Mouse (Mus musculus): ENCODE measurements around the gene Fam181a. TPM values are rescaled to one million over a fixed set of nuclear protein-coding genes. Genes with fewer than 3 reads are reported as not detected.

Fam181a gene
- 0.13 TPM in 1 of 2 replicates, not detected in the other for polyA plus RNA-seq (2014; fragmentation: Nextera tagmentation; extraction: Ambion mirVana)

- DNase-seq (no peak), ATAC-seq (ENCODE audit: insufficient read depth) (no peak)
- Histone ChIP-seq H3K9me3 (ENCODE audit: low read depth, low read length) (no peaks in the 10 kb centered on the region), H3K4me1 (ENCODE audit: insufficient read depth) (no peaks in the 10 kb centered on the region), H3K4me3 (ENCODE audit: low read depth, low read length) (no peak within 1 kb of the TSS), H3K9ac (no peak within 1 kb of the TSS), H3K27ac (ENCODE audit: low read depth) (no peak within 1 kb of the TSS), H3K4me2 (no peak within 1 kb of the TSS), H3K27me3 (ENCODE audit: insufficient read depth, low read length) (peaks cover 4% of the 10 kb centered on the region; the same call in 1 of the 2 replicates), H3K36me3 (ENCODE audit: insufficient read depth) (no peaks in the 10 kb centered on the region)
- no peak for TF ChIP-seq CTCF (IDR thresholded peaks at IDR 0.05; ENCODE audit: low read depth)
- WGBS = 72% methylated on average over 2 of the region's 2 CpGs
Measured at GRCm38 (mm10) chr12:103310744-103311267, at the start of gene Fam181a. Gene Fam181a (plus strand): TSS chr12:103310975.

GRCm38 (mm10) chr12:103262017-103262865, 48.5 kb upstream of the Fam181a start:
- Histone ChIP-seq H3K27ac (ENCODE audit: low read depth) (no peak overlapping the region), H3K27me3 (ENCODE audit: insufficient read depth, low read length) (no peaks in the 10 kb centered on the region), H3K4me3 (ENCODE audit: low read depth, low read length) (no peak overlapping the region), H3K36me3 (ENCODE audit: insufficient read depth) (no peaks in the 10 kb centered on the region), H3K4me1 (ENCODE audit: insufficient read depth) (no peaks in the 10 kb centered on the region), H3K9me3 (ENCODE audit: low read depth, low read length) (no peaks in the 10 kb centered on the region), H3K4me2 (no peak overlapping the region), H3K9ac (no peak overlapping the region)
- DNase-seq = no peak
- no peak for ATAC-seq (ENCODE audit: insufficient read depth)
- WGBS = 54% methylated on average over 13 of the region's 13 CpGs
- peak; percentile 39 for TF ChIP-seq CTCF (IDR thresholded peaks at IDR 0.05; ENCODE audit: low read depth)

GRCm38 (mm10) chr12:103266605-103267004, 44.2 kb upstream of the Fam181a start:
- no peaks in the 10 kb centered on the region for H3K36me3 ChIP-seq (ENCODE audit: insufficient read depth)
- H3K27ac ChIP-seq (ENCODE audit: low read depth) = no peak overlapping the region
- H3K4me2 ChIP-seq = no peak overlapping the region
- H3K4me1 ChIP-seq (ENCODE audit: insufficient read depth) = no peaks in the 10 kb centered on the region
- DNase-seq = no peak
- H3K27me3 ChIP-seq (ENCODE audit: insufficient read depth, low read length) = no peaks in the 10 kb centered on the region
- no peak for TF ChIP-seq CTCF (IDR thresholded peaks at IDR 0.05; ENCODE audit: low read depth)
- WGBS = 19% methylated on average over 3 of the region's 3 CpGs
- H3K9me3 ChIP-seq (ENCODE audit: low read depth, low read length) = no peaks in the 10 kb centered on the region
- no peak overlapping the region for H3K4me3 ChIP-seq (ENCODE audit: low read depth, low read length)
- no peak for ATAC-seq (ENCODE audit: insufficient read depth)
- H3K9ac ChIP-seq = no peak overlapping the region

DNA sequence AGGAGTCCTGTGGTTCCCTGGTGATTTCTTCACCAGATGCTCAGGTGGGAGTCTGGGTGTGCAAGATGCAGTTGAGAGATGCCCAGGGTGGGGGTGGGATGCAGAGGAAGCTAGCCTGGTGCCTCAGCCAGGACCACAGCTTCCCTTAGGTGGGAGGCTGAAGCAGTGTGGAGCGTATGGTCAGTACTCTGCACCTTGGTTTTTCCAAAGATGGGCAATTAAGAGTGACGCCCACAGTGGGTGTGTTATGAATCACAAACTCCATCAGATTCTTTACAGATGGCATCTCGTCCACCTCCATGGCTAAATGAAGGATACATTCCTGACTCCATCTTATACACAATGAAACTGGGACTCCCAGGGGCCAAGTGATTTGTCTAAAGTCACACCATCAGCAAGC, 38.6 kb upstream of the Fam181a start:
- Histone ChIP-seq H3K4me2 (no peak overlapping the region), H3K4me1 (ENCODE audit: insufficient read depth) (no peaks in the 10 kb centered on the region), H3K27me3 (ENCODE audit: insufficient read depth, low read length) (no peaks in the 10 kb centered on the region), H3K9ac (no peak overlapping the region), H3K27ac (ENCODE audit: low read depth) (no peak overlapping the region), H3K9me3 (ENCODE audit: low read depth, low read length) (no peaks in the 10 kb centered on the region), H3K36me3 (ENCODE audit: insufficient read depth) (no peaks in the 10 kb centered on the region), H3K4me3 (ENCODE audit: low read depth, low read length) (no peak overlapping the region)
- ATAC-seq (ENCODE audit: insufficient read depth) (no peak), DNase-seq (no peak)
- WGBS = 71% methylated on average over 3 of the region's 3 CpGs
- no peak for TF ChIP-seq CTCF (IDR thresholded peaks at IDR 0.05; ENCODE audit: low read depth)

DNA sequence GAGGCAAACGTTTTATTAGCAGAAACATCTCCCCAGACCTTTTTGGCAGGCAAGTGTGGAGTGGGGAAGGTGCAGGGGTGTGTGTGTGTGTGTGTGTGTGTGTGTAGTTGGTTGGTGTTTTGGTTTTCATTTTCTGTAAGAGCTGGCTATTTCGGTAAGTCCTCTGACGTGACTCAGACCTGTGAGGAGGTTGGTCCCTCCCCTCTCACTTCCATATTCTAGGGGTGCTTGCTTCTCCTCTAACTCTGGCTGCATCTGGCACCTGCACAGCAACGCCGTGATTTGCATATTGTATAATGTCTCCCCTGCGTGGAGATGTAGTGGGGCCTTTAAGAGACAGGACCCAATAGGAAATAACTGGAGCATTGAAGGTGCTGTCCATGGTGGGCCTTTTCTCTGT, 37.7 kb upstream of the Fam181a start:
- no peak overlapping the region for H3K9ac ChIP-seq
- no peaks in the 10 kb centered on the region for H3K9me3 ChIP-seq (ENCODE audit: low read depth, low read length)
- WGBS = 44% methylated on average over 6 of the region's 6 CpGs
- ATAC-seq (ENCODE audit: insufficient read depth) (no peak), DNase-seq (no peak)
- TF ChIP-seq CTCF (IDR thresholded peaks at IDR 0.05; ENCODE audit: low read depth) = no peak
- H3K27ac ChIP-seq (ENCODE audit: low read depth) = no peak overlapping the region
- H3K27me3 ChIP-seq (ENCODE audit: insufficient read depth, low read length) = no peaks in the 10 kb centered on the region
- no peak overlapping the region for H3K4me2 ChIP-seq
- H3K4me1 ChIP-seq (ENCODE audit: insufficient read depth) = no peaks in the 10 kb centered on the region
- H3K4me3 ChIP-seq (ENCODE audit: low read depth, low read length) = no peak overlapping the region
- H3K36me3 ChIP-seq (ENCODE audit: insufficient read depth) = no peaks in the 10 kb centered on the region

DNA sequence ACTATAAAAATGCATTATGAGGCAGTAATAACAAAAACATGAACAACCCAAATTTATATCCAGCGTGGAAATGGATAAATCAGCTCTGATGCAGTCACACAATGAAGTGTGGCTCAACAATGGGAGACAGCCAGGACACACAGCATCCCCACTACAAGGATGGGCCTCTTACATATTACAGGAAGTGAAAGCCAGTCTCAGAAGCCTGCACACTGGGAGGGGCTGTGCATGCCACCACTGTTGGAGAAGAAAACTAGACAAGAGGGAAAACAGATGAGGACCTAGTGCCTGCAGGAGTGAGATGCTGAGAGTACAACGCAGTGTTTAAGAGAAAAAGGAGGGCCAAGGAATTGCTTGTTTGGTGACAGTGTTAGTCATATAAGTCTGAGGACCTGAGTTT, 37.0 kb upstream of the Fam181a start:
- Histone ChIP-seq H3K27ac (ENCODE audit: low read depth) (no peak overlapping the region), H3K4me1 (ENCODE audit: insufficient read depth) (no peaks in the 10 kb centered on the region), H3K4me2 (no peak overlapping the region), H3K9ac (no peak overlapping the region), H3K36me3 (ENCODE audit: insufficient read depth) (no peaks in the 10 kb centered on the region), H3K4me3 (ENCODE audit: low read depth, low read length) (no peak overlapping the region), H3K9me3 (ENCODE audit: low read depth, low read length) (no peaks in the 10 kb centered on the region), H3K27me3 (ENCODE audit: insufficient read depth, low read length) (no peaks in the 10 kb centered on the region)
- ATAC-seq (ENCODE audit: insufficient read depth) (no peak), DNase-seq (no peak)
- TF ChIP-seq CTCF (IDR thresholded peaks at IDR 0.05; ENCODE audit: low read depth) = no peak
- WGBS = 80% methylated on average over 2 of the region's 2 CpGs

DNA sequence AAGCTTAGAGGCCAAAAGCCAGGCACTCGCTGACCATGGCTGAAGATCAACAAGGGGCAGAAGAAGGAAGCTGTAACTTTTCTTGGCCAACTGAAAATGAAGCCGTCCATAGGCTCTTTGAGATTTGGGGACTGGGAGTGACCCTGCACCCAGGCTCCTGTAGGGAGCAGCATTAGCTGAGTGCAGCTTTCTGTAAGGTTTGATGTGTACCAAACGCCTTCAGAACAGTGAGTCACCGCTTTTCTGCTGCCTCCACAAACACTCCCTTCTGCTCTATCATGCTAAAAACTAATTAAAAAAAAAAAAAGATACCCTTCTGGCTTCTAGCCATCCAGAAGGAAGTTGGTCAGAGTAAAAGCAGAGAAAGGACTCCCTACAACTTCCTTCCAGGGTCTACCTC, 34.4 kb upstream of the Fam181a start:
- Histone ChIP-seq H3K4me2 (no peak overlapping the region), H3K27me3 (ENCODE audit: insufficient read depth, low read length) (no peaks in the 10 kb centered on the region), H3K4me1 (ENCODE audit: insufficient read depth) (no peaks in the 10 kb centered on the region), H3K9ac (no peak overlapping the region), H3K4me3 (ENCODE audit: low read depth, low read length) (no peak overlapping the region), H3K9me3 (ENCODE audit: low read depth, low read length) (no peaks in the 10 kb centered on the region), H3K27ac (ENCODE audit: low read depth) (no peak overlapping the region), H3K36me3 (ENCODE audit: insufficient read depth) (no peaks in the 10 kb centered on the region)
- no peak for ATAC-seq (ENCODE audit: insufficient read depth)
- TF ChIP-seq CTCF (IDR thresholded peaks at IDR 0.05; ENCODE audit: low read depth) = no peak
- DNase-seq = no peak
- WGBS = 65% methylated on average over 4 of the region's 4 CpGs
